Mouse (Mus musculus) gastrocnemius, adult 2 months (tissue): Measurements from ENCODE around the gene Zic3. TPM values are rescaled to one million over a fixed set of nuclear protein-coding genes. Genes with fewer than 3 reads are reported as not detected.

Experiments
- DNase-seq: peaks from one replicate; pipeline ENCODE4 v3.0.0; 2022
- H3K27ac ChIP-seq: fragments of 200-600 bp; 2 replicates; pipeline ENCODE4 v1.8.1; 2022; ENCODE audit warnings: mild to moderate bottlenecking
- H3K4me3 ChIP-seq: fragments of 200-600 bp; 2 replicates; pipeline ENCODE4 v1.8.1; 2022; ENCODE audit warnings: mild to moderate bottlenecking, moderate library complexity
- CTCF ChIP-seq: fragments of 200-600 bp; IDR thresholded peaks from 2 replicates; pipeline ENCODE4 v1.8.1; 2022; ENCODE audit warnings: antibody characterized with exemption, mild to moderate bottlenecking, moderate library complexity
- intact Hi-C: fragments of 180-260 bp; cut with DNase I; formaldehyde crosslinking; loops from one replicate; pipeline ENCODE4 v1.15.1; 2025
- long read RNA-seq, 2 experiments: library from polyadenylated mRNA; stranded (forward); transcript quantifications; one replicate each; pipeline ENCODE4 v2.0.0; 2021
- total RNA-seq, 2 experiments: library from RNA; stranded (reverse); gene quantifications; 2 replicates each; pipeline ENCODE4 v1.2.3; 2021

Gene Zic3
- not detected for total RNA-seq
- long read RNA-seq, experiment 1: 0 reads
- long read RNA-seq, experiment 2: 0 reads

- no peak for TF ChIP-seq CTCF
- DNase-seq: no peak
- intact Hi-C loops: no loop called here
These were observed at the start of gene Zic3 for GRCm38 (mm10) chrX:58022400-58022799. Zic3 (plus strand) TSS chrX:58022700.

GRCm38 (mm10) chrX:57982351-57982750 is 40.1 kb upstream of the Zic3 start:
- TF ChIP-seq CTCF: no peak
- no peak for DNase-seq
- no peak overlapping the region for H3K4me3 ChIP-seq

More at GRCm38 (mm10) chrX:58022400-58022799, at the start of gene Zic3:
- Histone ChIP-seq H3K4me3 (no peak within 1 kb of the TSS), H3K27ac (no peak within 1 kb of the TSS)

GRCm38 (mm10) chrX:57987455-57988109 is 34.9 kb upstream of the Zic3 start:
- Histone ChIP-seq H3K4me3 (no peak overlapping the region), H3K27ac (no peak overlapping the region)
- no peak for DNase-seq
- intact Hi-C loops: no loop called here
- no peak for TF ChIP-seq CTCF

More at GRCm38 (mm10) chrX:57982351-57982750, 40.1 kb upstream of the Zic3 start:
- intact Hi-C loops: no loop called here
- no peak overlapping the region for H3K27ac ChIP-seq

- H3K4me3 ChIP-seq: no peak overlapping the region
- intact Hi-C loops: no loop called here
These were observed 9.1 kb upstream of the Zic3 start for GRCm38 (mm10) chrX:58013391-58013790.

GRCm38 (mm10) chrX:58014093-58014492 is 8.4 kb upstream of the Zic3 start:
- no peak for TF ChIP-seq CTCF
- intact Hi-C loops: no loop called here
- DNase-seq: no peak
- no peak overlapping the region for H3K4me3 ChIP-seq
- H3K27ac ChIP-seq: no peak overlapping the region

More at GRCm38 (mm10) chrX:58013391-58013790, 9.1 kb upstream of the Zic3 start:
- DNase-seq: no peak
- no peak for TF ChIP-seq CTCF
- no peak overlapping the region for H3K27ac ChIP-seq

GRCm38 (mm10) chrX:58014761-58015160 is 7.7 kb upstream of the Zic3 start:
- Histone ChIP-seq H3K27ac (no peak overlapping the region), H3K4me3 (no peak overlapping the region)
- DNase-seq: no peak
- intact Hi-C loops: no loop called here
- no peak for TF ChIP-seq CTCF

- H3K4me3 ChIP-seq: no peak overlapping the region
- TF ChIP-seq CTCF: no peak
- intact Hi-C loops: no loop called here
- no peak overlapping the region for H3K27ac ChIP-seq
- DNase-seq: no peak
These were observed 7.1 kb upstream of the Zic3 start for GRCm38 (mm10) chrX:58015336-58015945.

GRCm38 (mm10) chrX:58018720-58019119 is 3.8 kb upstream of the Zic3 start:
- Histone ChIP-seq H3K27ac (no peak overlapping the region), H3K4me3 (no peak overlapping the region)
- TF ChIP-seq CTCF: no peak
- intact Hi-C loops: no loop called here
- DNase-seq: no peak

- intact Hi-C loops: no loop called here
These were observed 3.1 kb upstream of the Zic3 start for GRCm38 (mm10) chrX:58019257-58019953.

GRCm38 (mm10) chrX:58027631-58028030 is 5.1 kb downstream of the Zic3 start:
- no peak for DNase-seq
- Histone ChIP-seq H3K27ac (no peak overlapping the region), H3K4me3 (no peak overlapping the region)
- TF ChIP-seq CTCF: no peak
- intact Hi-C loops: no loop called here

More at GRCm38 (mm10) chrX:58019257-58019953, 3.1 kb upstream of the Zic3 start:
- no peak for DNase-seq
- no peak for TF ChIP-seq CTCF
- Histone ChIP-seq H3K27ac (no peak overlapping the region), H3K4me3 (peak overlapping the region; percentile 42)

GRCm38 (mm10) chrX:58028082-58028481 is 5.6 kb downstream of the Zic3 start:
- intact Hi-C loops: no loop called here
- no peak for DNase-seq
- H3K27ac ChIP-seq: no peak overlapping the region
- TF ChIP-seq CTCF: no peak
- H3K4me3 ChIP-seq: no peak overlapping the region

- H3K4me3 ChIP-seq: no peak overlapping the region
- intact Hi-C loops: no loop called here
- no peak for TF ChIP-seq CTCF
- DNase-seq: no peak
- no peak overlapping the region for H3K27ac ChIP-seq
These were observed 6.4 kb downstream of the Zic3 start for GRCm38 (mm10) chrX:58028858-58029257.
